Mouse (Mus musculus) neural tube, embryonic 15.5 days (tissue): ENCODE results near the gene Rrm1. TPM values are rescaled to one million over a fixed set of nuclear protein-coding genes. Genes with fewer than 3 reads are reported as not detected.
"Not testable (repeated sequence)": the region's sequence is repeated elsewhere in the genome, so short reads cannot be mapped to it uniquely, and the experiment has no call there.

Source experiments
- ATAC-seq: fragments of 200-750 bp; cut with Nextera tagmentation; 2 replicates; pipeline ENCODE4 v1.8.0; 2017; ENCODE audit warnings: mild to moderate bottlenecking, moderate TSS enrichment, moderate library complexity; ENCODE audit not compliant: low FRiP score
- H3K27ac ChIP-seq: fragments of 300-500 bp; sonication (generic); replicated peaks from 2 replicates; pipeline ENCODE4 v1.5.1; 2015; ENCODE audit warnings: mild to moderate bottlenecking, inconsistent platforms
- H3K27me3 ChIP-seq: fragments of 300-500 bp; sonication (generic); replicated peaks from 2 replicates; pipeline ENCODE4 v1.6.1; 2015; ENCODE audit warnings: inconsistent platforms
- H3K36me3 ChIP-seq: fragments of 300-500 bp; sonication (generic); 2 replicates; pipeline ENCODE4 v1.6.1; 2015; ENCODE audit warnings: inconsistent platforms
- H3K4me1 ChIP-seq: fragments of 300-500 bp; sonication (generic); 2 replicates; pipeline ENCODE4 v1.6.1; 2015; ENCODE audit warnings: inconsistent platforms
- H3K4me2 ChIP-seq: fragments of 300-500 bp; sonication (generic); 2 replicates; pipeline ENCODE4 v1.6.1; 2015; ENCODE audit warnings: inconsistent platforms, mild to moderate bottlenecking, moderate library complexity
- H3K4me3 ChIP-seq: fragments of 300-500 bp; sonication (generic); replicated peaks from 2 replicates; pipeline ENCODE4 v1.5.1; 2015; ENCODE audit warnings: mild to moderate bottlenecking, inconsistent platforms
- H3K9ac ChIP-seq: fragments of 300-500 bp; sonication (generic); replicated peaks from 2 replicates; pipeline ENCODE4 v1.6.1; 2015; ENCODE audit warnings: mild to moderate bottlenecking, inconsistent platforms
- H3K9me3 ChIP-seq: fragments of 300-500 bp; sonication (generic); replicated peaks from 2 replicates; pipeline ENCODE4 v1.6.1; 2016; ENCODE audit warnings: inconsistent platforms
- WGBS: fragments of 180-500 bp; shearing (Covaris S2); methylation state at CpG from one replicate; pipeline ENCODE4 v1.1.7; 2015; ENCODE audit warnings: mixed read lengths; 5-methylcytosine and 5-hydroxymethylcytosine counted together
- polyA plus RNA-seq: library from polyadenylated mRNA; unstranded; fragments of >200 nt; fragmentation: Nextera tagmentation; extraction: Ambion mirVana; gene quantifications from 2 replicates; pipeline ENCODE4 v1.2.1, GENCODE M21; 2015

The Rrm1 gene
- polyA plus RNA-seq, 1 experiment from 2014 or later, result 38.0 TPM

- ATAC-seq, result no peak
- Histone ChIP-seq H3K27me3 (no peaks in the 10 kb centered on the region), H3K36me3 (no peaks in the 10 kb centered on the region), H3K4me1 (no peaks in the 10 kb centered on the region), H3K9me3 (no peaks in the 10 kb centered on the region), H3K4me2 (no peak overlapping the region), H3K27ac (no peak overlapping the region), H3K4me3 (no peak overlapping the region), H3K9ac (no peak overlapping the region)
- 87% methylated on average over 4 of the region's 4 CpGs for WGBS
These were observed 36.9 kb downstream of the Rrm1 start for GRCm38 (mm10) chr7:102478425-102478824.

DNA sequence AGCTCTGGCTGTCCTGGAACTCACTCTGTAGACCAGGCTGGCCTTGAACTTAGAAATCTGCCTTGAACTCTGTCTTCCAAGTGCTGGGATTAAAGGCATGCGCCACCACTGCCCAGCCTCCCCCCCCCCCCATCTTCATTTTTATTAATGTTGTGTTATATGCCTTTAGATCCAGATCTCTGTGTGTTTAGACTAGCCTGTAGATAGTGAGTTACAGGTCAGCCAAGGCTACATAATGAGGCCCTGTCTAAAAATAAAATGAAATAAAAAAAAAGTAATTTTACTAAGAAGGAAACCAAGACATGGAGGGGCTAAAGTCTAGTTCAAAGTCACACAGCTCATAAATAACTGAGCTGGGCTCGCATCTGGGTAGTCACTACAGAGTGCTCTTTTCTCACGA, 37.4 kb downstream of the Rrm1 start:
- Histone ChIP-seq H3K27me3 (no peaks in the 10 kb centered on the region), H3K9ac (no peak overlapping the region), H3K4me3 (no peak overlapping the region), H3K4me2 (no peak overlapping the region), H3K9me3 (no peaks in the 10 kb centered on the region), H3K36me3 (no peaks in the 10 kb centered on the region), H3K27ac (no peak overlapping the region), H3K4me1 (no peaks in the 10 kb centered on the region)
- WGBS, result 74% methylated on average over 3 of the region's 3 CpGs
- no peak for ATAC-seq

- H3K4me2 ChIP-seq, result no peak overlapping the region
- ATAC-seq, result no peak
- H3K9me3 ChIP-seq, result no peaks in the 10 kb centered on the region
- no peaks in the 10 kb centered on the region for H3K4me1 ChIP-seq
- no peak overlapping the region for H3K27ac ChIP-seq
- no peak overlapping the region for H3K4me3 ChIP-seq
- no peaks in the 10 kb centered on the region for H3K36me3 ChIP-seq
- H3K27me3 ChIP-seq, result no peaks in the 10 kb centered on the region
- H3K9ac ChIP-seq, result no peak overlapping the region
- 73% methylated on average over 5 of the region's 5 CpGs for WGBS
These were observed 38.0 kb downstream of the Rrm1 start for GRCm38 (mm10) chr7:102479368-102480078.

GRCm38 (mm10) chr7:102480821-102481220, 39.3 kb downstream of the Rrm1 start:
- 91% methylated on average over 4 of the region's 4 CpGs for WGBS
- Histone ChIP-seq H3K36me3 (no peaks in the 10 kb centered on the region), H3K9me3 (no peaks in the 10 kb centered on the region), H3K27me3 (no peaks in the 10 kb centered on the region), H3K9ac (no peak overlapping the region), H3K27ac (no peak overlapping the region), H3K4me3 (no peak overlapping the region), H3K4me2 (no peak overlapping the region), H3K4me1 (no peaks in the 10 kb centered on the region)
- no peak for ATAC-seq

- Histone ChIP-seq H3K27ac (no peak within 1 kb of the TSS), H3K9ac (no peak within 1 kb of the TSS), H3K4me3 (no peak within 1 kb of the TSS), H3K36me3 (no peaks in the 10 kb centered on the region), H3K9me3 (no peaks in the 10 kb centered on the region), H3K4me2 (no peak within 1 kb of the TSS), H3K4me1 (no peaks in the 10 kb centered on the region), H3K27me3 (no peaks in the 10 kb centered on the region)
- 95% methylated on average over 4 of the region's 4 CpGs for WGBS
- no peak for ATAC-seq
These were observed 40.1 kb downstream of the Rrm1 start, which contains the start of gene Olfr543 for GRCm38 (mm10) chr7:102481579-102481978. Olfr543 (minus strand) TSS chr7:102481679.

GRCm38 (mm10) chr7:102483665-102484064, 42.2 kb downstream of the Rrm1 start:
- no peak overlapping the region for H3K9ac ChIP-seq
- no peak overlapping the region for H3K4me3 ChIP-seq
- no peaks in the 10 kb centered on the region for H3K36me3 ChIP-seq
- H3K4me2 ChIP-seq, result no peak overlapping the region
- no peak for ATAC-seq
- no peak overlapping the region for H3K27ac ChIP-seq
- 92% methylated on average over 2 of the region's 2 CpGs for WGBS
- H3K4me1 ChIP-seq, result no peaks in the 10 kb centered on the region
- H3K27me3 ChIP-seq, result no peaks in the 10 kb centered on the region
- no peaks in the 10 kb centered on the region for H3K9me3 ChIP-seq

DNA sequence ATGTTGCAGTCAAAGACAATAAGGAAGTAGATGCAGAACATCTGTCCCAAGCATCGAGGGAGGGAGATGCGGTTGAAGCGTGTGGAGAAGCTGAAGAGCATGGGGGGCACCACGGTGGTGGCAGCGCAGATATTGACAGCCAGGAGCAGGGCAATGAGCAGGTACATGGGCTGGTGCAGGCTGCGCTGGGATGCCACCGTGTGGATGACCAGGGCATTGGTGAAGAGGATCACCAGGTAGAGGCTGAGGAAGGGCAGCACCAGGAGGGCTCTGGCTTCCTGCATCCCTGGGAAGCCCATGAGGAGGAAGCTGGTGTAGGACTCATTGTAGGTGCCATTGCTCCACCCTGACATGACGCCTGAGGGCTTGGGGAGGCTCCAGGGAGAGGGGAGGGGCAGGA, 43.3 kb downstream of the Rrm1 start:
- not testable (repeated sequence) for H3K4me3 ChIP-seq, H3K9ac ChIP-seq, H3K36me3 ChIP-seq, H3K4me1 ChIP-seq, ATAC-seq, H3K9me3 ChIP-seq, H3K27ac ChIP-seq, H3K4me2 ChIP-seq, H3K27me3 ChIP-seq
- 73% methylated on average over 8 of the region's 8 CpGs for WGBS

DNA sequence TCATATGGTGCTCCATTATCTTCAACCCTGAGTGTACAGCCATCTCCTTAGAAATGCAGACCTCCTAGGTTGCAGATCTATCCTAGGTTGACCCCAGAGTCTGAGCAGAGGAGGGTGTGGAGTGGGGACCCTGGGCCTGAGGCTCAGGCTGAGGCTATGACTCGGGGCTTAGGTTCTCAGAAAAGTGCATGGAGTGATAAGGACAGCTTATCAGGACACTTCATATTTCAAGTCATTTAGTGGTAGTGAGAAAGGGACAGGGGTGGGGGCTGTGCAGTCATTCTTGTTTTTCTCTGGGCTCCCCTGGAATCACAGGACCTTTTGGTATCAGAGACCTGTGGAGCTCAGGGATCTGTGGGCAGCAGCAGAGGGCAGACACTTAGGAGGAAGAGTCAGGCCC, 44.6 kb downstream of the Rrm1 start:
- Histone ChIP-seq H3K4me1 (no peaks in the 10 kb centered on the region), H3K36me3 (no peaks in the 10 kb centered on the region), H3K9me3 (no peaks in the 10 kb centered on the region), H3K27ac (no peak overlapping the region), H3K9ac (no peak overlapping the region), H3K4me3 (no peak overlapping the region), H3K27me3 (no peaks in the 10 kb centered on the region), H3K4me2 (no peak overlapping the region)
- ATAC-seq, result no peak
- WGBS, result 81% methylated on average over 1 of the region's 1 CpGs

GRCm38 (mm10) chr7:102488161-102488560, 46.7 kb downstream of the Rrm1 start, which contains the start of gene Olfr544:
Olfr544 (minus strand) TSS chr7:102488313.
- ATAC-seq, result no peak
- Histone ChIP-seq H3K9me3 (no peaks in the 10 kb centered on the region), H3K9ac (no peak within 1 kb of the TSS), H3K4me1 (no peaks in the 10 kb centered on the region), H3K4me3 (no peak within 1 kb of the TSS), H3K4me2 (no peak within 1 kb of the TSS), H3K36me3 (no peaks in the 10 kb centered on the region), H3K27ac (no peak within 1 kb of the TSS), H3K27me3 (no peaks in the 10 kb centered on the region)
- WGBS, result 63% methylated on average over 1 of the region's 1 CpGs

GRCm38 (mm10) chr7:102494416-102494815, 52.9 kb downstream of the Rrm1 start:
- H3K9me3 ChIP-seq, H3K4me2 ChIP-seq, ATAC-seq, H3K36me3 ChIP-seq, H3K4me1 ChIP-seq, H3K27ac ChIP-seq, H3K27me3 ChIP-seq, H3K4me3 ChIP-seq, H3K9ac ChIP-seq: not testable (repeated sequence)
- 57% methylated on average over 6 of the region's 7 CpGs for WGBS

DNA sequence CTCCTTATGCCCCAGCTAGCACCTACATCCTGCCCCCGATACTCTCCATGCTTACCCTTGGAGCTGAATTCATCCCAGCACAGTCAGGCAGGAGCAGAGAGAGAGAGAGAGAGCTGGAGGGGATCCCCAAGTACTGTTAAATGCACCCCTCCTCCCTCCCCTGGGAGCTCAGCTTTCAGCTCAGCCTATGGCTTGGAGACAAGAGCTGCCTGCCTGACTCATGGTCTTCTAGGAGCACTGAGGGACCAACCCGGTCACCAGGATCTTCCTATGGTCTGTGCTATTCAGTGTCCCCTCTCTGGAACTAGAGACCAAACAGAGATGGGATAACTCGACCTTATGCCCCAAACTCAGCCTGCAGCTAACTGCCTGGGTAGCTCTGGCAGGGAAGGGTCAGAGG, 58.0 kb downstream of the Rrm1 start, which contains the start of gene Olfr545:
Gene Olfr545, minus strand, starts transcription at position 101 of the 400 bp plus-strand sequence.
- no peaks in the 10 kb centered on the region for H3K36me3 ChIP-seq
- H3K9ac ChIP-seq, result no peak within 1 kb of the TSS
- no peak within 1 kb of the TSS for H3K27ac ChIP-seq
- no peak within 1 kb of the TSS for H3K4me2 ChIP-seq
- no peaks in the 10 kb centered on the region for H3K9me3 ChIP-seq
- 73% methylated on average over 3 of the region's 3 CpGs for WGBS
- H3K4me1 ChIP-seq, result no peaks in the 10 kb centered on the region
- no peak within 1 kb of the TSS for H3K4me3 ChIP-seq
- no peaks in the 10 kb centered on the region for H3K27me3 ChIP-seq
- no peak for ATAC-seq

DNA sequence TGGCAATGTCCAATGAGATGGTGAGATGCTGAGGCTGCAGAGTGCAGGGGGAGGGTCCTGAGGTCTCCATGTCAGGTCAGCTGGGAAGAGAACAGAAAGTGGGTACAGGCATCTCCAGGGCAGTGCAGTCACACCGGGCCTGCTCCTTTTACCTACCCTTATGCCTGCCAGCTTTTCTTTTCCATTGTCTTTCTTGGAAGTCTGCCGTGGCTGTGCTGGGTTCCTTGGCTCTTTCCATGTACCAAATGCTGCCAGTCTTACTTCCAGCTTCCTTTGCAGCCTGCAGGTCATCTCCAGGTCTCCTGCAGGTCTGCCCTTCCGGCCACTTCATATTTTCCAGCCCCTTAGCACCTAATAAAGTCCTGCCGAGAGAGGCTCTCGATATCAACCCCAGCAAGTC, 60.5 kb downstream of the Rrm1 start:
- Histone ChIP-seq H3K4me1 (no peaks in the 10 kb centered on the region), H3K4me3 (no peak overlapping the region), H3K36me3 (no peaks in the 10 kb centered on the region), H3K4me2 (no peak overlapping the region), H3K27me3 (no peaks in the 10 kb centered on the region), H3K9ac (no peak overlapping the region), H3K9me3 (no peaks in the 10 kb centered on the region), H3K27ac (no peak overlapping the region)
- 79% methylated on average over 5 of the region's 5 CpGs for WGBS
- no peak for ATAC-seq
